8 mouse cellular contexts compared by ENCODE assay signal in the genomic region with DNA sequence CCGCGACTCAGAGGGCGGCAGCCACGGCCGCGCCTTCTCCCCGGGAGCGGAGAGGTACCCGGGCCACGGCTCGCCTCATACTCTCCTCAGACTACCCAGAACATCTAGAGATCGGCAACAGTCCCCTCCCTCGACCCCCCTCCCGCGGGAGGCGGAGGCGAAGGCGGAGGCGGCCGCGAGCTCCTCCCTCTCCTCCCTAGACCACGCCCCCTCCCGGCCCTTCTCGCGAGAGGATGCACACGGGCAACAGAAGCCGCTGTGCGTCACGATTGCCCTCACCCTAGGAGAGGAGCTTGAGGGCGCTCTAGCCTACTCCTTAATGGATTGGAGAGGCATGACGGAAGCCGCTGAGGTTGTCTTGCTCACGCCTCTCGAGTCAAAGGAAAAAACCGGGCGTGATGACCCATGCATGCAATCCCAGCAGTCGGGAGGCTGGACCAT. TPM values are rescaled to one million over a fixed set of nuclear protein-coding genes. Genes with fewer than 3 reads are reported as not detected.
DNase-seq lines count a peak whose midpoint lies in the region; ATAC-seq lines count a peak whose summit lies in the region.

TSS of gene Dcaf6 (minus strand) at position 116 of the 441 bp plus-strand sequence.
TSS of gene Mpc2 (plus strand) at position 278 of the 441 bp plus-strand sequence.

- H3K4me2 ChIP-seq in hindbrain, embryonic 15.5 days = peak within 1 kb of the TSS; percentile 94

- H3K27me3 ChIP-seq in hindbrain, embryonic 15.5 days = no peaks in the 10 kb centered on the region

- ATAC-seq in hindbrain, embryonic 15.5 days (ENCODE audit: low FRiP score, low read depth) = peak; percentile 95

- peak within 1 kb of the TSS; percentile 89 for H3K9ac ChIP-seq in hindbrain, embryonic 15.5 days

- H3K9me3 ChIP-seq in hindbrain, embryonic 15.5 days = no peaks in the 10 kb centered on the region

- WGBS in hindbrain, embryonic 15.5 days = 0% methylated on average over 23 of the region's 37 CpGs

- H3K36me3 ChIP-seq in hindbrain, embryonic 15.5 days = no peaks in the 10 kb centered on the region

- DNase-seq in T-cell, adult 2 months (ENCODE audit: low spot score) = peak; percentile 100
- peak; percentile 99 to 100 for DNase-seq in cerebellum, postnatal 36 days
- DNase-seq in frontal cortex, postnatal 36 days (ENCODE audit: low spot score in 2 of 2) = peak; percentile 99 to 100
- peak; percentile 98 for DNase-seq in left cerebral cortex, adult 11 months (ENCODE audit: low spot score)
- DNase-seq in lung, postnatal 4 days = peak; percentile 99 to 100
- DNase-seq in retina, postnatal 7 days (ENCODE audit: low read depth, low spot score) = peak; percentile 99
- peak; percentile 100 for DNase-seq in urinary bladder, adult 2 months (ENCODE audit: low spot score)

- peak within 1 kb of the TSS; percentile 95 for H3K27ac ChIP-seq in hindbrain, embryonic 15.5 days (replicated peaks)

- H3K4me1 ChIP-seq in hindbrain, embryonic 15.5 days (replicated peaks) = peaks cover 29% of the 10 kb centered on the region

- H3K4me3 ChIP-seq in hindbrain, embryonic 15.5 days = peak within 1 kb of the TSS; percentile 99

RNA-seq across cellular contexts. Expression of gene Dcaf6, which starts in this region (rescaled TPM):
- 15.6 and 17.0 TPM in 2 replicates for polyA plus RNA-seq in hindbrain, embryonic 15.5 days (2015; fragmentation: Nextera tagmentation; extraction: Ambion mirVana)
- polyA plus RNA-seq in urinary bladder, adult 2 months (2012; rRNA removed) = 37.4 and 37.7 TPM in 2 replicates

RNA-seq across cellular contexts. Expression of gene Mpc2, which starts in this region (rescaled TPM):
- polyA plus RNA-seq in hindbrain, embryonic 15.5 days (2015; fragmentation: Nextera tagmentation; extraction: Ambion mirVana) = 202 and 223 TPM in 2 replicates
- 78.2 and 91.6 TPM in 2 replicates for polyA plus RNA-seq in urinary bladder, adult 2 months (2012; rRNA removed)

Comparison
In these comparisons a context has a peak if more than half of its experiments do, and no peak if none do; other contexts are left out.
1. Peak in every context shown above with its lines: DNase-seq, ATAC-seq, H3K4me3 ChIP-seq and H3K27ac ChIP-seq.